Mouse (Mus musculus): ENCODE results near the gene Lars2.
A peak's percentile ranks its signal among the peaks of the same experiment; 100 is the strongest.

DNA sequence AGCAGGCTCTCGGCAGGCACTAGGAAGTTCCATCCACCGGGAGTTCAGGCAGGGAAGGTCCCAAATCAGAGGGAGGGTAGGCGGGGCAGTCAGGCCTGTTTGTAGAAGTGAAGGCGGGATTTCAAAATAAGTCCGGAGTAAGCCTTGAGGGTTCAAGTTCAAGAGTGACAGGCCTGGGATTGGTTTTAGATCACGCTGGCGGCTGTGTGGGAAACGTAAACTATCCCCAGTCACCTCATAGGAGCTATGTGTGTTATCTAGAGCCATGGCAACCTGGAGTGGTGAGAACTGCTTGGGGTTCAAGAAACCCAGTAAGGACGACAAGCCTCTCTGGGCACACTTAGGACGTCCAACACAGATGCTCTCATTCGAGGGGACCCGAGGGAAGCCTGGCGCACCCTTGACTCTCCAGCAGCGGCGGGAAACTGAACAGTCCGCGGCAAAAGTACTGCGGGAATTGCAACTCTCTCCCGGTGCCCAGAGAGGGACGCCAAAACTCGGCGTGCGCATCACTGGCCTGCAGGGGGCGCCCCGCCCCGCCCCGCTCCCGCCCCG is 111.4 kb downstream of the Lars2 start:
- TF ChIP-seq MYOG (IDR thresholded peaks at IDR 0.05; ENCODE audit: control insufficient read depth in 1 of 3, insufficient read depth in 1 of 3, insufficient read length in 2 of 3, low read depth in 2 of 3) (no peak), E2F4 (IDR thresholded peaks at IDR 0.05; ENCODE audit: insufficient read depth) (peak; percentile 11), POLR2A (IDR thresholded peaks at IDR 0.05; ENCODE audit: insufficient read length, low read depth) (no peak), POLR2AphosphoS2 (IDR thresholded peaks at IDR 0.05; ENCODE audit: insufficient read length, low read depth) (no peak), TCF3 (IDR thresholded peaks at IDR 0.05; ENCODE audit: insufficient read length, low read depth) (no peak), REST (IDR thresholded peaks at IDR 0.05; ENCODE audit: insufficient read depth, insufficient read length) (no peak), MAX (IDR thresholded peaks at IDR 0.05; ENCODE audit: low read depth) (no peak), SRF (IDR thresholded peaks at IDR 0.05; ENCODE audit: control insufficient read depth, insufficient read length, low read depth) (no peak), USF1 (IDR thresholded peaks at IDR 0.05; ENCODE audit: low read depth) (no peak), CEBPB (IDR thresholded peaks at IDR 0.05; ENCODE audit: insufficient read depth, poor library complexity, severe bottlenecking) (no peak), TCF12 (IDR thresholded peaks at IDR 0.05; ENCODE audit: insufficient read depth, poor library complexity, severe bottlenecking) (no peak), MYOD1 (IDR thresholded peaks at IDR 0.05; ENCODE audit: control insufficient read depth in 1 of 3, insufficient read length in 2 of 3, low read depth in 2 of 3) (peak in 1 of 3 experiments; percentile 1)
